Mouse (Mus musculus) lung, embryonic 15.5 days (tissue): ENCODE data around the gene Styx. TPM values are rescaled to one million over a fixed set of nuclear protein-coding genes. Genes with fewer than 3 reads are reported as not detected.

Experiments used
- ATAC-seq: fragments of 200-750 bp; cut with Nextera tagmentation; 2 replicates; pipeline ENCODE4 v1.8.0; 2017; ENCODE audit warnings: moderate number of reproducible peaks, borderline replicate concordance; ENCODE audit not compliant: low FRiP score, low TSS enrichment; ENCODE audit errors: extremely low read depth
- H3K27ac ChIP-seq: fragments of 300-500 bp; sonication (generic); 2 replicates; pipeline ENCODE4 v1.5.1; 2015; ENCODE audit warnings: moderate library complexity, mild to moderate bottlenecking, inconsistent platforms
- H3K27me3 ChIP-seq: fragments of 300-500 bp; sonication (generic); 2 replicates; pipeline ENCODE4 v1.6.1; 2015; ENCODE audit warnings: inconsistent platforms
- H3K36me3 ChIP-seq: fragments of 300-500 bp; sonication (generic); 2 replicates; pipeline ENCODE4 v1.6.1; 2015; ENCODE audit warnings: inconsistent platforms
- H3K4me1 ChIP-seq: fragments of 300-500 bp; sonication (generic); 2 replicates; pipeline ENCODE4 v1.6.1; 2015; ENCODE audit warnings: inconsistent platforms
- H3K4me2 ChIP-seq: fragments of 300-500 bp; sonication (generic); 2 replicates; pipeline ENCODE4 v1.6.1; 2015; ENCODE audit warnings: inconsistent platforms, mild to moderate bottlenecking, moderate library complexity
- H3K4me3 ChIP-seq: fragments of 300-500 bp; sonication (generic); 2 replicates; pipeline ENCODE4 v1.5.1; 2015; ENCODE audit warnings: mild to moderate bottlenecking, inconsistent platforms
- H3K9ac ChIP-seq: fragments of 300-500 bp; sonication (generic); 2 replicates; pipeline ENCODE4 v1.6.1; 2015; ENCODE audit warnings: inconsistent platforms
- H3K9me3 ChIP-seq: fragments of 300-500 bp; sonication (generic); 2 replicates; pipeline ENCODE4 v1.6.1; 2016; ENCODE audit warnings: inconsistent platforms
- WGBS: fragments of 180-500 bp; shearing (Covaris S2); methylation state at CpG from one replicate; pipeline ENCODE4 v1.1.7; 2015; 5-methylcytosine and 5-hydroxymethylcytosine counted together
- polyA plus RNA-seq: library from polyadenylated mRNA; unstranded; fragments of >200 nt; fragmentation: Nextera tagmentation; extraction: Ambion mirVana; gene quantifications from 2 replicates; pipeline ENCODE4 v1.2.1, GENCODE M21; 2015

Styx gene
- polyA plus RNA-seq, 1 experiment from 2014 or later: 68.9 TPM

DNA sequence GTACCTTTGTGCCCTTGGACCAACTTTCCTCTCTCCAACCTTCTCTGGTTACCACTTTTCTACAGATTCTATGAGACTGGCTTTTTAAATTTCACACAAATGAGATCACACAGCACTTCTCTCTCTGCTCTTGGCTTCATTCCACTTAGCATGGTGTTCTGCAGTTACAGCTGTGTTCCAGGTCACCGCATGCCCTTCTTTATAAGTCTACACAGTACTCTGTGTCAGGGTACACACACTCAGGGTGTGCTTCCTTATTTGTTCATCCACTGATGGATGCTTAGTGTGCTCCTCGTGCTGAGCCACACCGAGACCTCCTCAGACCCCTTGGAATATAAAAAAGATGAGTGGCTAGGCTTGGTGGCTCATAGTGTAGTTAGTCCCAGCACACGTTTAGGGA is 30.8 kb upstream of the Styx start:
- no peaks in the 10 kb centered on the region for H3K9me3 ChIP-seq
- H3K9ac ChIP-seq: no peak overlapping the region
- no peaks in the 10 kb centered on the region for H3K27me3 ChIP-seq
- 67% methylated on average over 4 of the region's 4 CpGs for WGBS
- peaks cover 17% of the 10 kb centered on the region for H3K4me1 ChIP-seq
- H3K4me3 ChIP-seq: no peak overlapping the region
- no peaks in the 10 kb centered on the region for H3K36me3 ChIP-seq
- no peak overlapping the region for H3K27ac ChIP-seq
- H3K4me2 ChIP-seq: no peak overlapping the region
- ATAC-seq: no peak

- Histone ChIP-seq H3K4me3 (no peak overlapping the region), H3K4me1 (peaks cover 9% of the 10 kb centered on the region), H3K27me3 (no peaks in the 10 kb centered on the region), H3K36me3 (no peaks in the 10 kb centered on the region), H3K9ac (no peak overlapping the region), H3K9me3 (no peaks in the 10 kb centered on the region), H3K27ac (no peak overlapping the region), H3K4me2 (no peak overlapping the region)
- 65% methylated on average over 3 of the region's 3 CpGs for WGBS
- no peak for ATAC-seq
These were observed 29.8 kb upstream of the Styx start for GRCm38 (mm10) chr14:45321067-45321466.

- 38% methylated on average over 5 of the region's 5 CpGs for whole genome bisulfite sequencing
- Histone ChIP-seq H3K4me2 (no peak overlapping the region), H3K9ac (no peak overlapping the region), H3K27me3 (no peaks in the 10 kb centered on the region), H3K4me3 (no peak overlapping the region), H3K27ac (no peak overlapping the region), H3K9me3 (no peaks in the 10 kb centered on the region), H3K36me3 (no peaks in the 10 kb centered on the region), H3K4me1 (peaks cover 9% of the 10 kb centered on the region)
- ATAC-seq: no peak
These were observed 29.3 kb upstream of the Styx start for GRCm38 (mm10) chr14:45321622-45322021.

DNA sequence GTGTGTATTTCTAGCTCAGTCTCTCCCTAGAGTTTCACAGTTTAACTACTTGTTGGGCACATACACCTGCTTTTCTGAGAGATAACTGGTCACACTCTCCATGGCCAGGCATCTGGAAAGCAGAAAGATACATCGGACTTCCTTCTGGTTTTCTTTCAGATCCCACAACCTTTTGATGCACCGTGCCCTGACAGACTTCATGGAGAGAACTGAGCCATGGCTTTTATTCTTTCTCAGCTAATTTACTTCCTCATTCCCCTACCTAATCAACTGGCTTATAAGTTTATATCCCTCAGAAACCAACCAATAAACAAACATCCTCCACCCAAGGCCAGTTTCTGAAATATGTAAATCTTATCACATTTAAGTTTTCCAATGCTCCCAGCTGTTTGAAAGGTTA is 28.4 kb upstream of the Styx start:
- no peaks in the 10 kb centered on the region for H3K9me3 ChIP-seq
- no peak overlapping the region for H3K9ac ChIP-seq
- no peaks in the 10 kb centered on the region for H3K36me3 ChIP-seq
- peaks cover 5% of the 10 kb centered on the region for H3K4me1 ChIP-seq
- no peak overlapping the region for H3K4me3 ChIP-seq
- ATAC-seq: no peak
- H3K4me2 ChIP-seq: no peak overlapping the region
- WGBS: 81% methylated on average over 2 of the region's 2 CpGs
- no peak overlapping the region for H3K27ac ChIP-seq
- H3K27me3 ChIP-seq: no peaks in the 10 kb centered on the region

GRCm38 (mm10) chr14:45323320-45323719 is 27.6 kb upstream of the Styx start:
- Histone ChIP-seq H3K4me1 (0 out of 2 replicates have a peak, but pooled peaks cover 3% of the 10 kb centered on the region), H3K9me3 (no peaks in the 10 kb centered on the region), H3K27ac (no peak overlapping the region), H3K27me3 (no peaks in the 10 kb centered on the region), H3K36me3 (no peaks in the 10 kb centered on the region), H3K4me2 (no peak overlapping the region), H3K4me3 (no peak overlapping the region), H3K9ac (no peak overlapping the region)
- 67% methylated on average over 3 of the region's 3 CpGs for WGBS
- ATAC-seq: no peak

DNA sequence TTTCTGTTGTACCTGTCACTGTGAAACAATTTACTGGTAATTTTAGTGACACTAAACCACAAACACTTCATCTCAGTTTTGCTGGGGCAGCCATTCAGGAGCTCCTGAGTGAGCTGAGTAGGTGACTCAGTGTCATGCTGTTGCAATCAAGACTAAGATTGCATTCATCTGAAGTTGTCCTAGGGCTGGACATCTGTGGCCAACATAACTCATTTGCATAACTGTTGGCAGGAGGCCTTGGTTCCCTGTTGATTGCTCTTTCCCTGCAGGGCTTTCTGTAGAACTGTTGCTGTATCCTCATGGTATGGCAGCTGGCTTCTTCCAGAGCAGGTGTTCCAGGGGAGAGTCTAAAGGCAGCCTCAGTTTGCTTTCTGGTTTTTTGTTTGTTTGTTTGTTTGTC is 25.4 kb upstream of the Styx start:
- Histone ChIP-seq H3K36me3 (no peaks in the 10 kb centered on the region), H3K9me3 (no peaks in the 10 kb centered on the region), H3K27ac (no peak overlapping the region), H3K4me2 (no peak overlapping the region), H3K9ac (no peak overlapping the region), H3K27me3 (no peaks in the 10 kb centered on the region), H3K4me3 (no peak overlapping the region), H3K4me1 (0 out of 2 replicates have a peak, but pooled peaks cover 5% of the 10 kb centered on the region)
- ATAC-seq: no peak

GRCm38 (mm10) chr14:45328072-45328713 is 22.7 kb upstream of the Styx start:
- WGBS: 85% methylated on average over 4 of the region's 4 CpGs
- peaks cover 13% of the 10 kb centered on the region for H3K4me1 ChIP-seq

GRCm38 (mm10) chr14:45329018-45329588 is 21.8 kb upstream of the Styx start:
- peak overlapping the region; percentile 32; the same call in 1 of the 2 replicates for H3K9ac ChIP-seq
- H3K36me3 ChIP-seq: peaks cover 24% of the 10 kb centered on the region
- H3K4me2 ChIP-seq: peak overlapping the region; percentile 58
- 11% methylated on average over 8 of the region's 8 CpGs for WGBS
- H3K27ac ChIP-seq: peak overlapping the region; percentile 50
- no peaks in the 10 kb centered on the region for H3K27me3 ChIP-seq
- H3K4me3 ChIP-seq: peak overlapping the region; percentile 94
- H3K4me1 ChIP-seq: peaks cover 13% of the 10 kb centered on the region
- ATAC-seq: peak; percentile 44
- H3K9me3 ChIP-seq: no peaks in the 10 kb centered on the region

More at GRCm38 (mm10) chr14:45328072-45328713, 22.7 kb upstream of the Styx start:
- Histone ChIP-seq H3K9me3 (no peaks in the 10 kb centered on the region), H3K9ac (no peak overlapping the region), H3K4me2 (no peak overlapping the region), H3K36me3 (peaks cover 18% of the 10 kb centered on the region), H3K27ac (no peak overlapping the region), H3K4me3 (no peak overlapping the region), H3K27me3 (no peaks in the 10 kb centered on the region)
- no peak for ATAC-seq

- Histone ChIP-seq H3K4me3 (peak within 1 kb of the TSS; percentile 94), H3K9ac (peak within 1 kb of the TSS; percentile 74), H3K9me3 (no peaks in the 10 kb centered on the region), H3K27ac (peak within 1 kb of the TSS; percentile 85), H3K36me3 (peaks cover 27% of the 10 kb centered on the region), H3K27me3 (no peaks in the 10 kb centered on the region), H3K4me1 (peaks cover 13% of the 10 kb centered on the region), H3K4me2 (peak within 1 kb of the TSS; percentile 64)
- WGBS: under 1% methylated on average over 44 of the region's 44 CpGs
- peak; percentile 97 for ATAC-seq
These were observed 21.2 kb upstream of the Styx start, which contains the start of gene Psmc6 for GRCm38 (mm10) chr14:45329589-45330181. TSS of gene Psmc6 (plus strand) at chr14:45329788.

DNA sequence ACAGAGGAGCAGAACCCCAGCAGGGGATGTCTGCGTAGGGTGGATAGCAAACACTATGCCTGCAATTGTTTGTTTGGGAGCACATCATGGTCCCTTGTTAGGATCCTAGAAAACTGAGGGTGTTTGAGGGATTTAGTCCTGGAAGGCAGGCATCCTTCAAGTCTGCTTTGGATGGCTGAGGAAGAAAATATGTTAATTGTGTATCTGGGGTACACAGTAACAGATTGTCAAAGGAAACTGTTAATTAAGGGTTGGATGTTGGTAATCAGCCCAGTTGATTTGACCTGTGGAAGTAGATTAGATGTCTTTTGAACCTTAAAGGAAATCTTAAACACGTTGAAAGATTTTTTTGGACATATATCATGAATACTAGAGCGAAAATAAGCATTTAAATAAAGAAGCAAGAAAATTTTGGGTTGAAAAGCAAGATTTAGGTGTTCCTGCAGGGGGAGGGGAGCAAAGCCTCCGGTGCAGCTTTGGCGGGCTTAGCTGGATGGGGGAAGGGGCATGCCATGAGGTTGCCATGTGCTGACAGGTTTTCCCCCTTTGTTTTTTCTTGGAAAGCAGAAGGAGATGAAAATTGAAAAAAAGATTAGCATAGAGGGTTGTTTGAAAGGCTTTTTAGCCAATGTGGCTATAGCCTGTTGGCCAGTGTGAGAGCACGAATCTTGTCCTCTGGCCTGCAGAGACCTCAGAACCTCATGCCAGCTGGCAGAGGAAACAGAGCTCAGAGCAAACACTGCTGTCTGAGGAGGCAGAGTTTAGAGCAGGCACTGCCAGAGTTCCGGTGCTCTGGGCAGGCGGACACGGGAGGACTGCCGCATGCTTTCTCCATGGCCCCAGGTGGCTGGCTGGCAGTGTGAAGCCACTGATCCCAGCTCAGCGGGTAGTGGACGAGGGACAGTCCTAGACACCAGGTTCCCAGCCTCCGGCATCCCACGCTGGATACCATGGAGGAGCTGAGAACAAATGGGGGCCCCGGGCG is 13.6 kb downstream of the Styx start:
- WGBS: 76% methylated on average over 16 of the region's 16 CpGs
- Histone ChIP-seq H3K4me1 (no peaks in the 10 kb centered on the region), H3K4me2 (no peak overlapping the region), H3K9me3 (no peaks in the 10 kb centered on the region), H3K9ac (no peak overlapping the region), H3K36me3 (peaks cover 13% of the 10 kb centered on the region), H3K27me3 (no peaks in the 10 kb centered on the region), H3K4me3 (no peak overlapping the region), H3K27ac (no peak overlapping the region)
- no peak for ATAC-seq

DNA sequence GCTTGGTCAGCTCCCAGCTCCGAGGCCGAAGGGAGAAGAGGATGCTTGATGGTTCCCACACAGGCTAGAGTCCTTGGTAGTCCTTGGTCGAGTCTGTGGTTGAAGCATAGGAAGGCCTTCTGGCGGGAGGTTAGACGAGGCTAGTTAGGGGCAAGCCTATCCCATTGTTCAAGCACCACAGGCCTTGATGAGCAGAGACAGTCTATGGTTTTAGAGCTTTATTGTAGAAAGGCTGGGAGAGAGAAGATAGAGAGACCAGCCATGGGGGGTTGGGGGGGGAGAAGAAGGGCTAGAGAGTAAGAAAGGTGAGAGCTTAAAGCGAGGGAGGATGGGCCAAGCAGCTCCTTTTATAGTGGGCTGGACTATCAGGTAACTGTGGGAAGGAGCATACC is 14.3 kb downstream of the Styx start:
- peaks cover 19% of the 10 kb centered on the region for H3K36me3 ChIP-seq
- H3K4me3 ChIP-seq: no peak overlapping the region
- WGBS: 87% methylated on average over 6 of the region's 6 CpGs
- no peak overlapping the region for H3K9ac ChIP-seq
- no peaks in the 10 kb centered on the region for H3K9me3 ChIP-seq
- no peaks in the 10 kb centered on the region for H3K4me1 ChIP-seq
- no peak overlapping the region for H3K27ac ChIP-seq
- no peaks in the 10 kb centered on the region for H3K27me3 ChIP-seq
- ATAC-seq: no peak
- no peak overlapping the region for H3K4me2 ChIP-seq
